Comparison of ENCODE assay signal across 15 mouse cellular contexts in the genomic region with DNA sequence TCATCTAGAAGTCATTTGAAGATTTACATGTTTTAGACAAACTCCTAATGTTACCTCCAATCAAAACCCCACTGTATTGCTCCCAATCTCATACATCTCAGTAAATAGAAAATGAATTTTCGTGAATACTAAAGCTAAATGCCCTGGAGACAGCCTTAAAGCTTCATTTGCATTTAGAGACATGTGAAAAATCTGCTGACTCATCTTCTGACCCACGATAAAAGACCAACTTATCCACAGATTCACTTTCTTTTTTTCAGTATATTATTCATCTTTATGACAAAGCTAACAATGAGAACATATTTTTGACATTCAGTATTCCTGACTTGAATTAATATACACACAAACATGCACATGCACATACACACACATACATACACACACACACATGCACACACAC.
"Had no signal": no experiment of that assay in that cellular context is flagged by ENCODE, and none has a peak within 500 bp of the region (broad histone marks: within the 10 kb centered on the region; RNA-seq: fewer than 3 reads in every experiment).

No protein-coding gene starts in this region.

- H3K27me3 ChIP-seq: neural tube, embryonic 15.5 days; stomach, embryonic 15.5 days had no signal

- H3K36me3 ChIP-seq: neural tube, embryonic 15.5 days; stomach, embryonic 15.5 days had no signal

- H3K9me3 ChIP-seq: neural tube, embryonic 15.5 days; stomach, embryonic 15.5 days had no signal

- H3K4me3 ChIP-seq: neural tube, embryonic 15.5 days; stomach, embryonic 15.5 days had no signal

- H3K9ac ChIP-seq: neural tube, embryonic 15.5 days; stomach, embryonic 15.5 days had no signal

- H3K4me1 ChIP-seq: neural tube, embryonic 15.5 days; stomach, embryonic 15.5 days had no signal

- H3K4me2 ChIP-seq: neural tube, embryonic 15.5 days; stomach, embryonic 15.5 days had no signal

- H3K27ac ChIP-seq: neural tube, embryonic 15.5 days; stomach, embryonic 15.5 days; stomach, postnatal 0 days had no signal

- DNase-seq: retina, postnatal 1 day; right cerebral cortex, adult 18-20 months; right cerebral cortex, postnatal 14 days; right cerebral cortex, postnatal 25 days; right cerebral cortex, postnatal 4 days; spleen, adult 18-20 months; thymus, adult 18-20 months; thymus, adult 2 months; thymus, postnatal 14 days; thymus, postnatal 25 days; thymus, postnatal 36 days; thymus, postnatal 4 days had no signal
